Mouse (Mus musculus) kidney, embryonic 16.5 days (tissue): ENCODE data around the gene Tmem158. TPM values are rescaled to one million over a fixed set of nuclear protein-coding genes. Genes with fewer than 3 reads are reported as not detected.
A peak's percentile ranks its signal among the peaks of the same experiment; 100 is the strongest.

ENCODE experiments used
- ATAC-seq: fragments of 200-750 bp; cut with Nextera tagmentation; 2 replicates; pipeline ENCODE4 v1.8.0; 2017; ENCODE audit warnings: moderate TSS enrichment; ENCODE audit not compliant: low FRiP score, low TSS enrichment
- H3K27ac ChIP-seq: fragments of 300-500 bp; sonication (generic); 2 replicates; pipeline ENCODE4 v1.5.1; 2014; ENCODE audit warnings: low read length
- H3K27me3 ChIP-seq: fragments of 300-500 bp; sonication (generic); 2 replicates; pipeline ENCODE4 v1.6.1; 2014; ENCODE audit warnings: low read length, control low read depth, mixed read lengths; ENCODE audit not compliant: insufficient read depth
- H3K36me3 ChIP-seq: fragments of 300-500 bp; sonication (generic); 2 replicates; pipeline ENCODE4 v1.6.1; 2014; ENCODE audit warnings: low read length, control low read depth, mixed read lengths; ENCODE audit not compliant: insufficient read depth
- H3K4me1 ChIP-seq: fragments of 300-500 bp; sonication (generic); 2 replicates; pipeline ENCODE4 v1.6.1; 2014; ENCODE audit warnings: low read length, control low read depth, mixed read lengths; ENCODE audit not compliant: insufficient read depth
- H3K4me2 ChIP-seq: fragments of 300-500 bp; sonication (generic); replicated peaks from 2 replicates; pipeline ENCODE4 v1.6.1; 2014; ENCODE audit warnings: low read depth, low read length
- H3K4me3 ChIP-seq: fragments of 300-500 bp; sonication (generic); 2 replicates; pipeline ENCODE4 v1.5.1; 2014; ENCODE audit warnings: mild to moderate bottlenecking, low read length
- H3K9ac ChIP-seq: fragments of 300-500 bp; sonication (generic); replicated peaks from 2 replicates; pipeline ENCODE4 v1.6.1; 2014; ENCODE audit warnings: low read length
- H3K9me3 ChIP-seq: fragments of 300-500 bp; sonication (generic); 2 replicates; pipeline ENCODE4 v1.6.1; 2016; ENCODE audit warnings: low read length, control low read depth
- WGBS: fragments of 180-500 bp; shearing (Covaris S2); extraction: QIAGEN DNeasy Blood & Tissue Kit; methylation state at CpG from one replicate; pipeline ENCODE4 v1.1.7; 2014; 5-methylcytosine and 5-hydroxymethylcytosine counted together
- polyA plus RNA-seq: library from polyadenylated mRNA; unstranded; fragments of >200 nt; fragmentation: Nextera tagmentation; extraction: Ambion mirVana; gene quantifications from 2 replicates; pipeline ENCODE4 v1.2.1, GENCODE M21; 2015

Tmem158 gene
- polyA plus RNA-seq, 1 experiment from 2014 or later, result 4.7 TPM

- peaks cover 8% of the 10 kb centered on the region; the same call in 1 of the 2 replicates for H3K4me1 ChIP-seq
- H3K9me3 ChIP-seq, result no peaks in the 10 kb centered on the region
- no peak overlapping the region for H3K4me3 ChIP-seq
- no peak overlapping the region for H3K27ac ChIP-seq
- ATAC-seq, result no peak
- WGBS, result 38% methylated on average over 10 of the region's 10 CpGs
- no peaks in the 10 kb centered on the region for H3K36me3 ChIP-seq
- no peak overlapping the region; the same call in 1 of the 2 replicates for H3K4me2 ChIP-seq
- no peak overlapping the region for H3K9ac ChIP-seq
- H3K27me3 ChIP-seq, result peaks cover 6% of the 10 kb centered on the region
Observed at GRCm38 (mm10) chr9:123258796-123259195, 1.8 kb downstream of the Tmem158 start.

- no peak overlapping the region for H3K4me2 ChIP-seq
- no peak overlapping the region for H3K27ac ChIP-seq
- no peak overlapping the region for H3K4me3 ChIP-seq
- H3K4me1 ChIP-seq, result peaks cover 3% of the 10 kb centered on the region; the same call in 1 of the 2 replicates
- ATAC-seq, result no peak
- H3K36me3 ChIP-seq, result no peaks in the 10 kb centered on the region
- peaks cover 6% of the 10 kb centered on the region for H3K27me3 ChIP-seq
- H3K9ac ChIP-seq, result no peak overlapping the region
- 93% methylated on average over 3 of the region's 3 CpGs for WGBS
- no peaks in the 10 kb centered on the region for H3K9me3 ChIP-seq
Observed at GRCm38 (mm10) chr9:123255736-123256135, 4.8 kb downstream of the Tmem158 start.

GRCm38 (mm10) chr9:123247992-123248391 is 12.6 kb downstream of the Tmem158 start:
- no peaks in the 10 kb centered on the region for H3K27me3 ChIP-seq
- H3K4me1 ChIP-seq, result no peaks in the 10 kb centered on the region
- H3K9me3 ChIP-seq, result no peaks in the 10 kb centered on the region
- H3K9ac ChIP-seq, result no peak overlapping the region
- H3K27ac ChIP-seq, result no peak overlapping the region
- no peaks in the 10 kb centered on the region for H3K36me3 ChIP-seq
- ATAC-seq, result no peak
- H3K4me3 ChIP-seq, result no peak overlapping the region
- WGBS, result 71% methylated on average over 1 of the region's 1 CpGs
- no peak overlapping the region for H3K4me2 ChIP-seq

- no peaks in the 10 kb centered on the region for H3K27me3 ChIP-seq
- no peak overlapping the region for H3K27ac ChIP-seq
- no peak for ATAC-seq
- no peak overlapping the region for H3K4me2 ChIP-seq
- 82% methylated on average over 4 of the region's 4 CpGs for WGBS
- H3K36me3 ChIP-seq, result no peaks in the 10 kb centered on the region
- H3K4me3 ChIP-seq, result no peak overlapping the region
- no peaks in the 10 kb centered on the region for H3K9me3 ChIP-seq
- H3K4me1 ChIP-seq, result no peaks in the 10 kb centered on the region
- no peak overlapping the region for H3K9ac ChIP-seq
Observed at GRCm38 (mm10) chr9:123245146-123245545, 15.4 kb downstream of the Tmem158 start.

GRCm38 (mm10) chr9:123243988-123244387 is 16.6 kb downstream of the Tmem158 start:
- 51% methylated on average over 10 of the region's 10 CpGs for WGBS
- ATAC-seq, result no peak
- Histone ChIP-seq H3K36me3 (no peaks in the 10 kb centered on the region), H3K4me1 (no peaks in the 10 kb centered on the region), H3K9me3 (no peaks in the 10 kb centered on the region), H3K4me3 (no peak overlapping the region), H3K9ac (no peak overlapping the region), H3K27ac (no peak overlapping the region), H3K4me2 (no peak overlapping the region), H3K27me3 (no peaks in the 10 kb centered on the region)

GRCm38 (mm10) chr9:123241191-123241590 is 19.4 kb downstream of the Tmem158 start:
- WGBS, result 94% methylated on average over 5 of the region's 5 CpGs

GRCm38 (mm10) chr9:123240751-123241150 is 19.8 kb downstream of the Tmem158 start:
- Histone ChIP-seq H3K4me3 (no peak overlapping the region), H3K4me2 (no peak overlapping the region), H3K9me3 (no peaks in the 10 kb centered on the region), H3K27ac (no peak overlapping the region), H3K36me3 (no peaks in the 10 kb centered on the region), H3K4me1 (peaks cover 13% of the 10 kb centered on the region), H3K27me3 (no peaks in the 10 kb centered on the region), H3K9ac (no peak overlapping the region)
- WGBS, result 89% methylated on average over 2 of the region's 2 CpGs
- ATAC-seq, result no peak

More at GRCm38 (mm10) chr9:123241191-123241590, 19.4 kb downstream of the Tmem158 start:
- H3K4me1 ChIP-seq, result peaks cover 13% of the 10 kb centered on the region
- no peak overlapping the region for H3K27ac ChIP-seq
- no peaks in the 10 kb centered on the region for H3K36me3 ChIP-seq
- no peaks in the 10 kb centered on the region for H3K9me3 ChIP-seq
- no peak overlapping the region for H3K4me2 ChIP-seq
- no peak for ATAC-seq
- no peak overlapping the region for H3K4me3 ChIP-seq
- H3K27me3 ChIP-seq, result no peaks in the 10 kb centered on the region
- no peak overlapping the region for H3K9ac ChIP-seq

GRCm38 (mm10) chr9:123240271-123240670 is 20.3 kb downstream of the Tmem158 start:
- Histone ChIP-seq H3K27ac (no peak overlapping the region), H3K27me3 (no peaks in the 10 kb centered on the region), H3K4me3 (no peak overlapping the region), H3K9ac (no peak overlapping the region), H3K9me3 (no peaks in the 10 kb centered on the region), H3K36me3 (no peaks in the 10 kb centered on the region), H3K4me1 (peaks cover 13% of the 10 kb centered on the region), H3K4me2 (no peak overlapping the region)
- 93% methylated on average over 5 of the region's 5 CpGs for WGBS
- no peak for ATAC-seq

GRCm38 (mm10) chr9:123239651-123240050 is 20.9 kb downstream of the Tmem158 start:
- no peak for ATAC-seq
- WGBS, result 82% methylated on average over 2 of the region's 2 CpGs
- Histone ChIP-seq H3K27ac (no peak overlapping the region), H3K4me1 (peaks cover 13% of the 10 kb centered on the region), H3K9ac (no peak overlapping the region), H3K4me2 (no peak overlapping the region), H3K36me3 (no peaks in the 10 kb centered on the region), H3K27me3 (no peaks in the 10 kb centered on the region), H3K9me3 (no peaks in the 10 kb centered on the region), H3K4me3 (no peak overlapping the region)

- Histone ChIP-seq H3K36me3 (no peaks in the 10 kb centered on the region), H3K9me3 (no peaks in the 10 kb centered on the region), H3K4me1 (peaks cover 13% of the 10 kb centered on the region), H3K4me2 (no peak overlapping the region), H3K27ac (peak overlapping the region; percentile 89), H3K4me3 (no peak overlapping the region), H3K9ac (no peak overlapping the region), H3K27me3 (no peaks in the 10 kb centered on the region)
- WGBS, result 36% methylated on average over 4 of the region's 4 CpGs
- peak; percentile 58 for ATAC-seq
Observed at GRCm38 (mm10) chr9:123238256-123239045, 22.1 kb downstream of the Tmem158 start.
